Mouse (Mus musculus) megakaryocyte, embryonic 14.5 days (primary cell): ENCODE measurements around the gene Irf1. TPM values are rescaled to one million over a fixed set of nuclear protein-coding genes. Genes with fewer than 3 reads are reported as not detected.
A peak's percentile ranks its signal among the peaks of the same experiment; 100 is the strongest.

Experiments used
- H3K27me3 ChIP-seq: replicated peaks from 2 replicates; pipeline ENCODE3; 2012; ENCODE audit warnings: inconsistent platforms
- H3K36me3 ChIP-seq: replicated peaks from 2 replicates; pipeline ENCODE3; 2012; ENCODE audit warnings: low read length, inconsistent platforms, mixed read lengths
- H3K4me1 ChIP-seq: 2 replicates; pipeline ENCODE4 v1.6.1; 2012; ENCODE audit warnings: inconsistent platforms
- H3K4me3 ChIP-seq: replicated peaks from 2 replicates; pipeline ENCODE3; 2012; ENCODE audit warnings: moderate library complexity, mild to moderate bottlenecking, inconsistent platforms
- H3K9me3 ChIP-seq: 2 replicates; pipeline ENCODE4 v1.6.1; 2012; ENCODE audit warnings: inconsistent platforms
- FLI1 ChIP-seq: IDR thresholded peaks from 2 replicates; pipeline ENCODE4 v1.6.1; 2012; ENCODE audit warnings: low read length, inconsistent platforms, mixed read lengths
- GATA1 ChIP-seq: IDR thresholded peaks from 3 replicates; pipeline ENCODE4 v1.6.1; 2012; ENCODE audit warnings: mixed read lengths, low read length, inconsistent platforms, borderline replicate concordance
- polyA plus RNA-seq: library from polyadenylated mRNA; stranded (reverse); fragments of >175 nt; gene quantifications from 2 replicates; pipeline ENCODE4 v1.2.3, GENCODE M21; 2012; ENCODE audit warnings: low replicate concordance; ENCODE audit not compliant: insufficient read depth

The Irf1 gene
- polyA plus RNA-seq, 1 experiment: 5.1 TPM

GRCm38 (mm10) chr11:53819511-53819910, 49.7 kb downstream of the Irf1 start:
- no peaks in the 10 kb centered on the region for H3K9me3 ChIP-seq
- peaks cover 15% of the 10 kb centered on the region for H3K27me3 ChIP-seq
- H3K36me3 ChIP-seq: no peaks in the 10 kb centered on the region
- H3K4me1 ChIP-seq: peaks cover 19% of the 10 kb centered on the region
- TF ChIP-seq GATA1 (no peak), FLI1 (no peak)
- H3K4me3 ChIP-seq: no peak overlapping the region

- H3K4me1 ChIP-seq: peaks cover 22% of the 10 kb centered on the region
- H3K27me3 ChIP-seq: peaks cover 15% of the 10 kb centered on the region
- H3K36me3 ChIP-seq: no peaks in the 10 kb centered on the region
- no peak for TF ChIP-seq FLI1
- TF ChIP-seq GATA1: no peak
- H3K9me3 ChIP-seq: no peaks in the 10 kb centered on the region
- peak overlapping the region; percentile 28 for H3K4me3 ChIP-seq
Observed at GRCm38 (mm10) chr11:53820516-53821170, 50.8 kb downstream of the Irf1 start.

GRCm38 (mm10) chr11:53821230-53821944, 51.6 kb downstream of the Irf1 start:
- TF ChIP-seq FLI1 (no peak), GATA1 (no peak)
- peaks cover 29% of the 10 kb centered on the region for H3K4me1 ChIP-seq

GRCm38 (mm10) chr11:53821945-53822338, 52.1 kb downstream of the Irf1 start:
- H3K4me1 ChIP-seq: peaks cover 31% of the 10 kb centered on the region
- no peaks in the 10 kb centered on the region for H3K36me3 ChIP-seq
- no peak for TF ChIP-seq GATA1
- TF ChIP-seq FLI1: no peak
- no peak overlapping the region for H3K4me3 ChIP-seq
- H3K9me3 ChIP-seq: no peaks in the 10 kb centered on the region
- H3K27me3 ChIP-seq: peaks cover 13% of the 10 kb centered on the region

More at GRCm38 (mm10) chr11:53821230-53821944, 51.6 kb downstream of the Irf1 start:
- Histone ChIP-seq H3K27me3 (peaks cover 15% of the 10 kb centered on the region), H3K4me3 (no peak overlapping the region), H3K9me3 (no peaks in the 10 kb centered on the region), H3K36me3 (no peaks in the 10 kb centered on the region)

- Histone ChIP-seq H3K27me3 (peaks cover 5% of the 10 kb centered on the region), H3K4me1 (peaks cover 25% of the 10 kb centered on the region)
- TF ChIP-seq GATA1: no peak
- TF ChIP-seq FLI1: no peak
Observed at GRCm38 (mm10) chr11:53825409-53825808, 55.6 kb downstream of the Irf1 start.

More at GRCm38 (mm10) chr11:53825409-53825808, 55.6 kb downstream of the Irf1 start:
- Histone ChIP-seq H3K9me3 (peaks cover 6% of the 10 kb centered on the region), H3K36me3 (no peaks in the 10 kb centered on the region), H3K4me3 (no peak overlapping the region)

Other genes starting within 250 kb of the Irf1 start
- gene Kif3a, start 202.6 kb upstream of the Irf1 start, polyA plus RNA-seq: 1.6 and 5.8 TPM in 2 replicates
- not detected in 2 replicates for gene Il4, start 151.3 kb upstream of the Irf1 start, polyA plus RNA-seq
- gene Il13, start 135.3 kb upstream of the Irf1 start, polyA plus RNA-seq: 0.17 TPM in 1 of 2 replicates, not detected in the other
- 2.9 and 3.2 TPM in 2 replicates for gene Rad50, start 62.7 kb upstream of the Irf1 start, polyA plus RNA-seq
- not detected in 2 replicates for gene Il5, start 49.2 kb upstream of the Irf1 start, polyA plus RNA-seq
- not detected in 2 replicates for gene Gm17334, start 3.2 kb downstream of the Irf1 start, polyA plus RNA-seq
- not detected in 2 replicates for gene Gm12216, start 89.2 kb downstream of the Irf1 start, polyA plus RNA-seq
- gene Slc22a5, start 121.6 kb downstream of the Irf1 start, polyA plus RNA-seq: 2.7 and 4.7 TPM in 2 replicates
- 0.29 TPM in 1 of 2 replicates, not detected in the other for gene Slc22a21, start 210.3 kb downstream of the Irf1 start, polyA plus RNA-seq